Mouse (Mus musculus) liver, embryonic 12.5 days (tissue): Measurements from ENCODE around the gene Atp1a2. TPM values are rescaled to one million over a fixed set of nuclear protein-coding genes. Genes with fewer than 3 reads are reported as not detected.

Source experiments
- ATAC-seq: fragments of 200-750 bp; cut with Nextera tagmentation; 2 replicates; pipeline ENCODE4 v1.8.0; 2017; ENCODE audit warnings: moderate number of reproducible peaks, mild to moderate bottlenecking, moderate library complexity
- H3K27ac ChIP-seq: fragments of 300-500 bp; sonication (generic); 2 replicates; pipeline ENCODE4 v1.5.1; 2016; ENCODE audit warnings: mild to moderate bottlenecking
- H3K27me3 ChIP-seq: fragments of 300-500 bp; sonication (generic); replicated peaks from 2 replicates; pipeline ENCODE4 v1.6.1; 2016; ENCODE audit warnings: mild to moderate bottlenecking, moderate library complexity
- H3K36me3 ChIP-seq: fragments of 300-500 bp; sonication (generic); 2 replicates; pipeline ENCODE4 v1.6.1; 2016; ENCODE audit warnings: mild to moderate bottlenecking, moderate library complexity
- H3K4me1 ChIP-seq: fragments of 300-500 bp; sonication (generic); 2 replicates; pipeline ENCODE4 v1.6.1; 2016
- H3K4me2 ChIP-seq: fragments of 300-500 bp; sonication (generic); 2 replicates; pipeline ENCODE4 v1.6.1; 2016; ENCODE audit warnings: mild to moderate bottlenecking, moderate library complexity
- H3K4me3 ChIP-seq: fragments of 300-500 bp; sonication (generic); 2 replicates; pipeline ENCODE4 v1.5.1; 2016; ENCODE audit warnings: mild to moderate bottlenecking, moderate library complexity
- H3K9ac ChIP-seq: fragments of 300-500 bp; sonication (generic); 2 replicates; pipeline ENCODE4 v1.6.1; 2016; ENCODE audit warnings: mild to moderate bottlenecking, moderate library complexity
- H3K9me3 ChIP-seq: fragments of 300-500 bp; sonication (generic); replicated peaks from 2 replicates; pipeline ENCODE4 v1.6.1; 2016; ENCODE audit warnings: mild to moderate bottlenecking, moderate library complexity
- WGBS: fragments of 180-500 bp; shearing (Covaris S2); methylation state at CpG from one replicate; pipeline ENCODE4 v1.1.7; 2016; ENCODE audit not compliant: insufficient replicate concordance; 5-methylcytosine and 5-hydroxymethylcytosine counted together
- polyA plus RNA-seq: library from polyadenylated mRNA; unstranded; fragments of >200 nt; fragmentation: Nextera tagmentation; extraction: Ambion mirVana; gene quantifications from 2 replicates; pipeline ENCODE4 v1.2.1, GENCODE M21; 2016

The Atp1a2 gene
- 0.24 and 0.36 TPM in 2 replicates for polyA plus RNA-seq

DNA sequence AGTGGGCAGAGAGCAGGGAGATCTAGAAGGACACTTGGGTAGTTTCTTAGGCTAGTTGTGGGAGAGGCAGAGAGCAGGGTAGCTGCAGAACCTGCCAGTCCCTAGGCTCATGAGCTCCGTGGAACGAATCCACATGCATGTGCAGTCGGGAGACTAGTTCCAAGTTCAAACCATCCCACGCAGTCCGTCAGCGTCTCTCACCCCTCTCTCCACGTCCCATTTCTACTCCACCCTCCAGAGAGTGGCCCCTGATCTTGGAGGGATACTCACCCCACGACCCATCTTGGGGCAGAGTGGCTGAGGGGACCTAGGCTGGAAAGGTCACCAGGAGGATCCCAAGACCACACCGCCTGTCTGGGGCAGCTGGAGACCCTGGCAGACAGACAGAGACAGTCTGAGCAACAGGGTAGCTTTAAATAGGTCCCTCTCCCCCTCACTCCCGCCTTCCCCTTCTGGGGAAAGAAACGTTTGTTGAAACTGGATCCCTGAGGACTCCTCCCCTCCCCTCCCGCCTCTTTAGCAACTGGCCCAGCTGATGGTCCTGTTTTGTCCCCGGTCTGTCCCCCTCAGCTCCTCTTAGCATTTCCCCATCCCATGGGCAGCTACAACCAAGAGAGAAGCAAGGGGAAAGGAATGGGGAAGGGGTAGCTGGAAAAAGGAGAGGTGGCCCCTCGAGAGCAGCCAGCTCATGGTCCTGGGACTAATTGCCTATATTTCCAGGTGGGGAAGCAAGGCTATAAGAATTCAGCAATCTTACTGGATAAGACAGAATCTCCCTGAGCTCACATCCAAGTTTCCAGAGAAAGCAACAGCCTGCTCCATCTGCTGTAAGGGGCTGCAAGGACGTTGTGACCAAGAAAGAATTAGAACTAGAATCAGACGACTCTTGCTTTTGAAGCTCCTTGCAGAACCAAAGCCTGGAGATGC lies at the start of gene Atp1a2:
Atp1a2 (minus strand) TSS at position 454 of the 927 bp plus-strand sequence.
- WGBS = 16% methylated on average over 16 of the region's 16 CpGs
- no peak for ATAC-seq
- Histone ChIP-seq H3K4me2 (peak within 1 kb of the TSS; percentile 15; the same call in 1 of the 2 replicates), H3K27ac (no peak within 1 kb of the TSS), H3K27me3 (peaks cover 93% of the 10 kb centered on the region), H3K4me3 (no peak within 1 kb of the TSS), H3K4me1 (peaks cover 13% of the 10 kb centered on the region), H3K36me3 (no peaks in the 10 kb centered on the region), H3K9ac (no peak within 1 kb of the TSS), H3K9me3 (no peaks in the 10 kb centered on the region)

DNA sequence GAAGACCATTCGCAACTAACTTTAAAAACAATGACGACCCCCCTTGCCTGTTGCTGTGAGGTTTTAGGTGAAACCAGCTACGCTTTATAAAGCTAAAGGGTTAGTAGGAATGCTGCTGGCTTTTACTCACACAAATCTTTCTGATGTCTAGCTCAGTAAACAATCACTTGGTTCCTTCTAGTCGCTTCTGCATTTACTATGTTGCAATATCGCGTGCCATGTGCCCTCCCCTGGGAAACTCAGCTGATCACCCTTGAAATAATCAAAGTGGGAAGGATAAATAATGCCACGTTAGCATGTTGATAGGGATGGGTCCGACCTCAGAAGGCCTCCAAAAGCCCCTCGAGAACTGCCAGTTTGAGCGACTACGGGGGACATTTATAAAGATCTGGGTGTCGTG lies 49.5 kb upstream of the Atp1a2 start:
- peaks cover 91% of the 10 kb centered on the region for H3K27me3 ChIP-seq
- H3K9me3 ChIP-seq = no peaks in the 10 kb centered on the region
- H3K9ac ChIP-seq = no peak overlapping the region
- H3K4me3 ChIP-seq = no peak overlapping the region
- H3K4me2 ChIP-seq = no peak overlapping the region
- H3K36me3 ChIP-seq = no peaks in the 10 kb centered on the region
- no peak overlapping the region for H3K27ac ChIP-seq
- 73% methylated on average over 12 of the region's 12 CpGs for WGBS
- no peaks in the 10 kb centered on the region for H3K4me1 ChIP-seq
- ATAC-seq = no peak

DNA sequence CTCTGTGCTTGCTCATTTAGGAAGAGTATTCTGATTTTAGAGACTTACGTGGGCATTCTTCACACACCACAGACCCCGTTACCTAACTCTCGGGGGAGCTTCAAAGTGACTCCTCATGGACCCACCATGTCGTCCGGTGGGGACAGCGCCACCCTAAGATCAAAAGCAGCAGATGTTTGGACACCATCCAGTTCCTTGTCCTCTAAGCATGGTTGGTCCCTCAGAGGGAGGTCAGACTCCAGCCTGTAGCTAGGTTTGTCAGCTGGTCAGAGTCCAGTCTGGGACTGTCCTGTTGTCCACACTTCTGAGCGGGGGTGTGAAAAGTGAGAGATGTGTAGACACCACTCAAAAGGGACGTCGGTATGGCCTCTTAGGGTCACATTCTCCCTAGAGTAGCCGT lies 48.8 kb upstream of the Atp1a2 start:
- ATAC-seq = no peak
- no peak overlapping the region for H3K4me2 ChIP-seq
- WGBS = 66% methylated on average over 10 of the region's 10 CpGs
- no peaks in the 10 kb centered on the region for H3K9me3 ChIP-seq
- no peak overlapping the region for H3K9ac ChIP-seq
- H3K27me3 ChIP-seq = peaks cover 92% of the 10 kb centered on the region
- no peak overlapping the region for H3K4me3 ChIP-seq
- H3K27ac ChIP-seq = no peak overlapping the region
- H3K36me3 ChIP-seq = no peaks in the 10 kb centered on the region
- H3K4me1 ChIP-seq = no peaks in the 10 kb centered on the region

DNA sequence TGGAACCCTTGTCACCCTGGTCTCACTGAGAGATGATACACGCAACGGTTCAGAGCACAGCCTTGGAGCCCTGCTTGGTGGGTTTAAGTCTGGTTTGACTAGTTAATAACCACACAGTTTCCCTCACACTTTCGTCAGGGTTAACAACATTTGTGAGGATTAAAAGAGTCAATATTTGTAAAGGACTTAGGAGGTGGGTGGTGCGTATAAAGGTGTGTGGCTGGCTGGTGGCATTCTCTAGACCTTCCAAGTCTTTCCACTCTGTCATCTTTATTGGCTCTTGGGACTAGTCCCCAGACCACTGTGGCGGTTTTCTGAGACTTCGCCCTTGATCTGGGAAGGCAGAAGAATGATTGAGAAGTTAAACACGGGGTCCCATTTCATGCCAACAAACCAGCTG lies 47.0 kb upstream of the Atp1a2 start:
- Histone ChIP-seq H3K27me3 (peaks cover 92% of the 10 kb centered on the region), H3K4me1 (peaks cover 14% of the 10 kb centered on the region), H3K36me3 (no peaks in the 10 kb centered on the region), H3K27ac (no peak overlapping the region), H3K4me3 (no peak overlapping the region), H3K9me3 (no peaks in the 10 kb centered on the region), H3K9ac (no peak overlapping the region), H3K4me2 (no peak overlapping the region)
- no peak for ATAC-seq
- WGBS = 60% methylated on average over 7 of the region's 7 CpGs

DNA sequence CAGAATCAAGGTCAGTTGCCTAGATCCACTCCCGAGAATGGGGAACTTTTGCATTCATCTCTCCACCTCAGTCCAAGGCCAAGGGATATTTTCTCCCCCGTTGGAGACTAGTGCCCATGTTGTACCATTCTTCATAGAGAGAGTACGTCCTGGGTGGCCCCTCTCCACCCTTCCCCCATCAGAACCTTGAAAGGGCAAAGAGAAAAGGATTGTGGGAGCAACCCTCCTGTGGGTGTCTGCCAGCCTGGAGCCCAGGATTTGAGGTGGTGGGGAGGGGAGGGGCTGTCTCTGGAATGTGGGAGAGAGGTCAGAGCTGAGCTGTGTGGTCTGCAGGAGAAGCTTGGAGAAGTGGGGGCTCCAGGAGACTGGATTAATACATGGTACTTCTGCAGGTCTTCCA lies 46.0 kb upstream of the Atp1a2 start:
- Histone ChIP-seq H3K9me3 (no peaks in the 10 kb centered on the region), H3K4me2 (no peak overlapping the region), H3K36me3 (no peaks in the 10 kb centered on the region), H3K9ac (no peak overlapping the region), H3K4me3 (no peak overlapping the region), H3K4me1 (peaks cover 14% of the 10 kb centered on the region), H3K27me3 (peaks cover 92% of the 10 kb centered on the region), H3K27ac (no peak overlapping the region)
- ATAC-seq = no peak
- WGBS = 43% methylated on average over 3 of the region's 3 CpGs

DNA sequence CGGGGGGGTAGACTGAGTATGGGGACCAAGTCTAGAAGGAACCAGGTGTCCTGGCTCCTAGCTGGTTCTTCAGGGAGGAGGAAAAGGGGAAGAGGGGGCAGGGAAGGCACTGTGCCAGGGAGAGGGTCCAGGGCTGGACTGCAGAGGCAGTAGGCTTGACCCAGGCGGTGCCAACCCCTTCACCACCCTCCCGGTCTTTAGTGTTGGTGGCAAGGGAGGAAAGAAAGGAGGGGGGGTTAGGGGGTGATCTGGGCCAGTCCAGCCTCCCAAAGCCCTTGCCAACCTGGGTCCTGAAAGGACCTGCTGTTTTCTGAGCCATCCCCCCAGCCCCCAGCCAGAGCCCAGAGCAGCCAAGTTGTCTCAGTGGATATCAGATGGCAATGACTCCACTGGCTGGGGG lies 44.9 kb upstream of the Atp1a2 start:
- Histone ChIP-seq H3K27me3 (peaks cover 92% of the 10 kb centered on the region), H3K4me2 (no peak overlapping the region), H3K36me3 (no peaks in the 10 kb centered on the region), H3K9me3 (no peaks in the 10 kb centered on the region), H3K4me3 (no peak overlapping the region), H3K9ac (no peak overlapping the region), H3K4me1 (peaks cover 14% of the 10 kb centered on the region), H3K27ac (no peak overlapping the region)
- ATAC-seq = no peak
- 72% methylated on average over 3 of the region's 3 CpGs for WGBS

DNA sequence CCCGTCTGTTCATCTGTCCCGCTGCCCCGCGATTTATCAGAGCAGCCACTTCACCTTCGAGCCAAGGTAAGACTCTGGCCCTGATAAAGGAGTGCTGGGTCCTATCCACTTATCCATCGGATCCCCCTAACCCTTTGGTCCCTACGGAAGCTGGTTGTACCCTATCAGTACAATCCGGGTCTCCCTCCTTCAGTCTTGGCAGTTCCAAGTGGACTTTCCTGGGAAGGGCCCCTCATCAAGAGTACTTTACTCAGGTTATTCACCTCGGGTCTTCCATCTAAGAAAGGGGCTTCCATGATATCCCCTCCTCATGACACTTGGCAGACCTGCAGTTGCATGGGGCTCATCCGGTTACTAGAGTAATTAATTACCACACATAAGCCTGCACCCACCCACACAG lies 43.5 kb upstream of the Atp1a2 start:
- H3K4me2 ChIP-seq = peak overlapping the region; percentile 77
- no peak overlapping the region for H3K27ac ChIP-seq
- no peak overlapping the region for H3K9ac ChIP-seq
- peaks cover 92% of the 10 kb centered on the region for H3K27me3 ChIP-seq
- H3K36me3 ChIP-seq = no peaks in the 10 kb centered on the region
- peak overlapping the region; percentile 53 for H3K4me3 ChIP-seq
- 14% methylated on average over 10 of the region's 10 CpGs for WGBS
- no peaks in the 10 kb centered on the region for H3K9me3 ChIP-seq
- H3K4me1 ChIP-seq = peaks cover 14% of the 10 kb centered on the region
- ATAC-seq = no peak; the same call in 1 of the 2 replicates

DNA sequence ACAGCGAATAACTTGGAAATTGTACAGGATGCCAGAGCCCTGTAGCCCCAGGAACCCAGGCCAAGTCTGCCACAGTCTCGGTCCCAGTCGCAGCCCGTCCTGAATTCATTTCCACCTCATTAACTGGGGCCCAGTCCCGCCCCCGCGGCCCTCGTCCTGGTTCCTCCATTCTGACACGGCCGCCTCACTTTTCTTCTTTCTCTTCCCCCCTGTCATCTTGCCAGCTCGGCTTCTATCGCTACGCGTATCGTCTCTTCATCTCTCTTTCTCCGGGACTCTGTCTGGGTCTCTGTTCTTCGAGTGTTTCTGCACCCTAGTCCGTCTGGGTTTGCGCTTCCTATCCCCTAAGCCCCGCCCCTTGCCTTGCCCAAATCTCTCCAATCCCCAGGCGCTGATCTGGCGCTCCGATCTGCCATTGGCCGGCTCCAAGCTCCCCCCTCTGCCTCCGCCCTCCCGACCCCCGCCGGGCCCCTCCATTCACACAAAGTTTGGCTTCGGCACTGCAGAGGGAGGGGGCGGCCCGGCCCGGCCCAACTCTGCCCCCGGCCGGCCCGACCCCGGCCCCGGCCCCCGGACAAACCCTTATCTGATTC lies 43.0 kb upstream of the Atp1a2 start, which contains the start of gene Kcnj10:
Kcnj10 (plus strand) TSS at position 482 of the 593 bp plus-strand sequence.
- Histone ChIP-seq H3K36me3 (no peaks in the 10 kb centered on the region), H3K27ac (no peak within 1 kb of the TSS), H3K27me3 (peaks cover 92% of the 10 kb centered on the region), H3K9me3 (no peaks in the 10 kb centered on the region), H3K4me3 (peak within 1 kb of the TSS; percentile 53), H3K4me1 (peaks cover 14% of the 10 kb centered on the region), H3K9ac (no peak within 1 kb of the TSS), H3K4me2 (peak within 1 kb of the TSS; percentile 77)
- 3% methylated on average over 38 of the region's 38 CpGs for WGBS
- peak; percentile 80 for ATAC-seq

DNA sequence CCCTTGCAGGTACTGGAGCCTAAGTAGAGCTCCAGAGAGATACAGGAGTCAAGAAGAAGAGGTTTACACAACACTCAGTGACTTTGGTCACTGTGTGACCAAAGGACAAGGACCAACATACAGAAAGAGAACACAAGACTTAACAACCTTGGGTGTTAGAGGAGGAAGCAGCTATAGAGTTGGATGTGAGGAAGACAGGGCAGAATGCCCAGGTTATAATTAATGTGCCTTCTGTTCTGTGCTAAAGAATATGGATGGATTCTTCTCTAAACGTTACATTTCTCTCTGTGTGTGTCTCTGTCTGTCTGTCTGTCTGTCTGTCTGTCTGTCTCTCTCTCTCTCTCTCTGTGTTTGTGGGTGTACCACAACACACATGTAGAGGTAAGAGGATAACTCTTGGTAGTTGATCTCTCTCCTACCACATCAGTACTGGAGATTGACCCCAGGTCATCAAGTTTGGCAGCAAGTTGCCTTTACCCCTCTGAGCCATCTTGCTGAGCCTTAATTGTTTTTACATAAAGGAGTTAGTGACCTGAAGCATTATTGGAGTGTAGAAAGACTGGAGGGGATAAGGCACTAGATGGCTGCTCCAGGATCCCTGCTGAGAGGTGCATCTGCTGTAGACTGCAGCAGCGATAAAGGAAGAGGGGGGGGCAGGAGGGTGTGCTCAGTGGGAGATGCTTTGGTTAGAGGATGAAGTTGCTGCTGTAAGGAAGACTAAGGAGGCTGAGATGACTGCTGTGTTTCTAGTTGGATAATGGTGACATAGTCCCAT lies 39.7 kb upstream of the Atp1a2 start:
- Histone ChIP-seq H3K9me3 (no peaks in the 10 kb centered on the region), H3K4me3 (no peak overlapping the region), H3K4me1 (peaks cover 14% of the 10 kb centered on the region), H3K36me3 (no peaks in the 10 kb centered on the region), H3K27me3 (peaks cover 95% of the 10 kb centered on the region), H3K4me2 (no peak overlapping the region), H3K27ac (no peak overlapping the region), H3K9ac (no peak overlapping the region)
- no peak for ATAC-seq
- 36% methylated on average over 2 of the region's 2 CpGs for WGBS

DNA sequence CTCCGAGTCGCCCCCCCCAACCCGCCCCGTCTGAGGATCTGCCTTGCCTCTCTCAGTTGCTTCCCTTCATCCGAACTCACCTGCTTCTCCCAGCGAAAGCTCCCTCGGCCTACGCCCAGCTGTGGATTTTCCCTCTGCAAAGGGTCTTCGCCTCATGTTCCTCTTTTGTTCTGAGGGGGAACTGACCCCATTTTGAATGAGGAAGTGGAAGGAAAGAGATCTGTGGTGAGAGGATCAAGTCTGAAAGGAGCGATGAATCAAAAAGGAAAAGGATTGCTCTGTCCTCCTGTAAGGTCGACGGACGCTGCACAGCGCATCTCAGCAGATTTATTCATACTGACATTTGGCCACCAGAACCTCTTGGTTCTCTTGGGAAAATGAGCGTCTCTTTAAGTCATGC lies 37.9 kb upstream of the Atp1a2 start:
- Histone ChIP-seq H3K27ac (no peak overlapping the region), H3K36me3 (no peaks in the 10 kb centered on the region), H3K4me1 (peaks cover 6% of the 10 kb centered on the region), H3K9ac (no peak overlapping the region), H3K9me3 (no peaks in the 10 kb centered on the region), H3K4me2 (no peak overlapping the region), H3K4me3 (no peak overlapping the region), H3K27me3 (peaks cover 89% of the 10 kb centered on the region)
- no peak for ATAC-seq
- WGBS = 41% methylated on average over 15 of the region's 15 CpGs

DNA sequence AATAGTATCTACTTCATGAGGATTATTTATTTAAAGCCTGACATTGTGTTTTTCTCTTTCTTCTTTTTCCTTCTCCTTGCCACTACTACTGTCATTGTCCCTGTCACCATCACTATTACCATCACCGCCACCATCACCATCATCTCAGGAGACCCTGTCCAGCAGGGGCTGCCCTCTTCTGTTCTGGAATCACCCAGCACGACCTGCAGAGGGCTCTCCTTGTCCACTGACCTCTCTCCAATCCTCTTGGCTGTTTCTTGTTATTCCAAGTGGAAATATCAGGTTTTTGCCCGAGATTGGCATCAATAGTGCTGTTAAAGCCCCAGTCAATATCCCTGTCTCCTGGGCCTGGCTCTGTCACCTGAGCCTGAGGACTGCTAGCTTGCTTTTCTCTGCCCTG lies 35.6 kb upstream of the Atp1a2 start:
- ATAC-seq = no peak
- Histone ChIP-seq H3K9me3 (no peaks in the 10 kb centered on the region), H3K4me1 (no peaks in the 10 kb centered on the region), H3K4me2 (no peak overlapping the region), H3K4me3 (no peak overlapping the region), H3K36me3 (no peaks in the 10 kb centered on the region), H3K27ac (no peak overlapping the region), H3K27me3 (peaks cover 91% of the 10 kb centered on the region), H3K9ac (no peak overlapping the region)
- WGBS = 22% methylated on average over 3 of the region's 3 CpGs

DNA sequence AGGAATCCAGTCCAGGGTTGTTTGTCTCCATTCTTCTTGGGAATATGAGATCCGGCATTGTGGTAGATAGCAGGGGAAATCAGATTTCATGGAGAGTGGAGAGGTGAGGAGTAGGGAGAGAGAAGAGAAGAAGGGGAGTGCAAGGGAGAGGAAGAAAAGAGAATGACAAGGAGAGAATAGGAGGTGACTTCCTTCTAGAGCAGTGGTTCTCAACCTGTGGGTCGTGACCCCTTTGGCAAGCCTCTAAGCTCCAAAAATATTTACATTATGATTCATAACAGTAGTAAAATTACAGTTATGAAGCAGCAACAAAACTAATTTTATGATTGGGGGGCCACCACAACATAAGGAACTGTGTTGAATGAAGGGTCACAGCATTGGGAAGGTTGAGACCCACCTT lies 35.1 kb upstream of the Atp1a2 start:
- H3K27ac ChIP-seq = no peak overlapping the region
- peaks cover 91% of the 10 kb centered on the region for H3K27me3 ChIP-seq
- WGBS = 53% methylated on average over 2 of the region's 2 CpGs

More for the DNA sequence above, 35.1 kb upstream of the Atp1a2 start:
- H3K4me3 ChIP-seq = no peak overlapping the region
- no peaks in the 10 kb centered on the region for H3K4me1 ChIP-seq
- H3K36me3 ChIP-seq = no peaks in the 10 kb centered on the region
- ATAC-seq = no peak
- no peaks in the 10 kb centered on the region for H3K9me3 ChIP-seq
- H3K4me2 ChIP-seq = no peak overlapping the region
- no peak overlapping the region for H3K9ac ChIP-seq
